Mouse (Mus musculus) limb, embryonic 15.5 days (tissue): ENCODE data around the gene Fpgs. TPM values are rescaled to one million over a fixed set of nuclear protein-coding genes. Genes with fewer than 3 reads are reported as not detected.
A peak's percentile ranks its signal among the peaks of the same experiment; 100 is the strongest.

ENCODE experiments used
- ATAC-seq: fragments of 200-750 bp; cut with Nextera tagmentation; 2 replicates; pipeline ENCODE4 v1.8.0; 2017; ENCODE audit warnings: low read depth, moderate TSS enrichment; ENCODE audit not compliant: insufficient number of reproducible peaks, low FRiP score, low TSS enrichment
- H3K27ac ChIP-seq: fragments of 300-500 bp; sonication (generic); 2 replicates; pipeline ENCODE4 v1.5.1; 2015; ENCODE audit warnings: moderate library complexity, mild to moderate bottlenecking, inconsistent platforms
- H3K27me3 ChIP-seq: fragments of 300-500 bp; sonication (generic); 2 replicates; pipeline ENCODE4 v1.6.1; 2015; ENCODE audit warnings: inconsistent platforms
- H3K36me3 ChIP-seq: fragments of 300-500 bp; sonication (generic); 2 replicates; pipeline ENCODE4 v1.6.1; 2015; ENCODE audit warnings: inconsistent platforms
- H3K4me1 ChIP-seq: fragments of 300-500 bp; sonication (generic); 2 replicates; pipeline ENCODE4 v1.6.1; 2015; ENCODE audit warnings: inconsistent platforms
- H3K4me2 ChIP-seq: fragments of 300-500 bp; sonication (generic); 2 replicates; pipeline ENCODE4 v1.6.1; 2015; ENCODE audit warnings: mild to moderate bottlenecking, inconsistent platforms
- H3K4me3 ChIP-seq: fragments of 300-500 bp; sonication (generic); 2 replicates; pipeline ENCODE4 v1.5.1; 2015; ENCODE audit warnings: mild to moderate bottlenecking, inconsistent platforms
- H3K9ac ChIP-seq: fragments of 300-500 bp; sonication (generic); 2 replicates; pipeline ENCODE4 v1.6.1; 2015; ENCODE audit warnings: inconsistent platforms
- H3K9me3 ChIP-seq: fragments of 300-500 bp; sonication (generic); 2 replicates; pipeline ENCODE4 v1.6.1; 2016; ENCODE audit warnings: inconsistent platforms
- WGBS: fragments of 180-500 bp; shearing (Covaris S2); methylation state at CpG from one replicate; pipeline ENCODE4 v1.1.7; 2015; 5-methylcytosine and 5-hydroxymethylcytosine counted together
- polyA plus RNA-seq: library from polyadenylated mRNA; unstranded; fragments of >200 nt; fragmentation: Nextera tagmentation; extraction: Ambion mirVana; gene quantifications from 2 replicates; pipeline ENCODE4 v1.2.1, GENCODE M21; 2015

The Fpgs gene
- polyA plus RNA-seq, 1 experiment from 2014 or later = 33.5 TPM

- peaks cover 20% of the 10 kb centered on the region for H3K4me1 ChIP-seq
- no peak overlapping the region for H3K9ac ChIP-seq
- H3K4me2 ChIP-seq = no peak overlapping the region
- H3K4me3 ChIP-seq = no peak overlapping the region
- 65% methylated on average over 6 of the region's 6 CpGs for WGBS
- ATAC-seq = no peak
- no peaks in the 10 kb centered on the region for H3K9me3 ChIP-seq
- H3K27ac ChIP-seq = no peak overlapping the region
- H3K36me3 ChIP-seq = no peaks in the 10 kb centered on the region
- H3K27me3 ChIP-seq = peaks cover 24% of the 10 kb centered on the region
These were observed 33.1 kb upstream of the Fpgs start for GRCm38 (mm10) chr2:32737008-32737407.

- Histone ChIP-seq H3K27me3 (peaks cover 18% of the 10 kb centered on the region), H3K4me3 (no peak overlapping the region), H3K36me3 (no peaks in the 10 kb centered on the region), H3K9ac (no peak overlapping the region), H3K9me3 (no peaks in the 10 kb centered on the region), H3K4me2 (no peak overlapping the region), H3K4me1 (peaks cover 19% of the 10 kb centered on the region), H3K27ac (no peak overlapping the region)
- ATAC-seq = no peak
- 48% methylated on average over 3 of the region's 3 CpGs for WGBS
These were observed 32.4 kb upstream of the Fpgs start for GRCm38 (mm10) chr2:32736306-32736829.

DNA sequence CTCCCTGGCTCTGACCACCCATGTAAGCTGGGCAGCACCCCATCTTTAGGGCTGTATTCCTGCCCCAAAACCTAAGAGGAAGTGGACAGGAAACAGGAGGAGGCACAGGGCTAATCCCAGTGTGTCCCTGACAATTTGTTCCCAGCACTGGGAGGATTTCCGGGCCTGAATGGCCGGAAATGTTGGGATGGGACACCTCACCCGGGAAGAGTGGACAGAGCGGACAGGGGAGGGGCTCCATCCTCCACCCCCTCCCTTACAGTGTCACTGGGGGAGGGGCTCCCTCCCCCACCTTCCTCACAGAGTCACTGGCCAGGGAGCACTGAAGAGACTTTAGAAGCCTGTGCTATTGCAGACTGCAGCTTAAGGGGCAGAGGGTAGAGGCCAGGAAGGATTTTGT lies 31.0 kb upstream of the Fpgs start:
- H3K4me2 ChIP-seq = no peak overlapping the region
- H3K27ac ChIP-seq = no peak overlapping the region
- H3K4me1 ChIP-seq = peaks cover 24% of the 10 kb centered on the region
- H3K4me3 ChIP-seq = no peak overlapping the region
- H3K9ac ChIP-seq = no peak overlapping the region
- H3K27me3 ChIP-seq = peaks cover 4% of the 10 kb centered on the region; the same call in 1 of the 2 replicates
- no peak for ATAC-seq
- no peaks in the 10 kb centered on the region for H3K9me3 ChIP-seq
- 51% methylated on average over 4 of the region's 4 CpGs for WGBS
- no peaks in the 10 kb centered on the region for H3K36me3 ChIP-seq

DNA sequence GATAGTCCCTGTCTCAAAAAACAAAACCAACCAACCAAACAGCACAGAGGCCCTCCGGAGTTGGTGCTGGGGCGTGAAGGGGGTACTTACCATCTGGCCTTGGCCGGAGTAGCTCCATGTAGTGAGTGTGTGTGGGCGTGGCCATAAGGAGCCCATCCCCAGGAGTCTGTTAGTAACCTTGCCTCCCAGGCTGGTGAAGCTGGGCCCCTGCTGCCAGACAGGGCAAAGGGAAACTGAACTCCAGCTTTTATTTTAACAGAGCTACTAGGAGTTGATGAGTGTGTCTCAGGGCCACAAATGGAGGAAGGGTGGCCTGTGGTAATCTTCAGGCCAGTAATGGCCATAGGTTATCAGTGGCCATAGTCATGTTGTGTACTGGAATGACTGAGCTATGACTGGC lies 30.5 kb upstream of the Fpgs start:
- H3K27ac ChIP-seq = peak overlapping the region; percentile 44; the same call in 1 of the 2 replicates
- no peaks in the 10 kb centered on the region for H3K36me3 ChIP-seq
- peaks cover 27% of the 10 kb centered on the region for H3K4me1 ChIP-seq
- H3K9ac ChIP-seq = no peak overlapping the region
- no peaks in the 10 kb centered on the region for H3K27me3 ChIP-seq
- no peak overlapping the region for H3K4me2 ChIP-seq
- no peak overlapping the region for H3K4me3 ChIP-seq
- 41% methylated on average over 4 of the region's 4 CpGs for WGBS
- H3K9me3 ChIP-seq = no peaks in the 10 kb centered on the region
- ATAC-seq = no peak

DNA sequence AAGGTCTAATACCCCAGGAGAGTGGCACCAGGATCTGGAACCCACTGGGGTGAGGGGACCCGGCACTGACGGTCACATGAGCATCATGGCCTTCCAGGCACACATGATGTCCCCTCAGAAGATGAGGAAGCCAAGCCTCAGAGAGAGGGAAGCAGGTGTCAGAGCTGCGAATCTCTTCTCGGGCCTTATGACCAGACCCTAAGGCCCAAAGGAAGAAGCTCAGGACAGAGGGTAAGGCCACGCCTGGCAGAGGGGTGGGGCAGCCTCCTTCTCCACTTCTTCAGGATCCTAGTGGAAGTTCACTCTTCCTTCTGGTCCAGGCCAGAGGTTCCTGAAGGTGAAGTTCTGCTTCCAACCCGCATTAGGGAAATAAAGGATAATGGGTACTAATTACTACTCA lies 28.8 kb upstream of the Fpgs start:
- 75% methylated on average over 6 of the region's 6 CpGs for WGBS
- H3K9ac ChIP-seq = no peak overlapping the region
- no peaks in the 10 kb centered on the region for H3K27me3 ChIP-seq
- ATAC-seq = no peak
- no peak overlapping the region for H3K27ac ChIP-seq
- H3K4me2 ChIP-seq = no peak overlapping the region
- H3K9me3 ChIP-seq = no peaks in the 10 kb centered on the region
- H3K4me3 ChIP-seq = no peak overlapping the region
- H3K36me3 ChIP-seq = no peaks in the 10 kb centered on the region
- peaks cover 37% of the 10 kb centered on the region for H3K4me1 ChIP-seq

DNA sequence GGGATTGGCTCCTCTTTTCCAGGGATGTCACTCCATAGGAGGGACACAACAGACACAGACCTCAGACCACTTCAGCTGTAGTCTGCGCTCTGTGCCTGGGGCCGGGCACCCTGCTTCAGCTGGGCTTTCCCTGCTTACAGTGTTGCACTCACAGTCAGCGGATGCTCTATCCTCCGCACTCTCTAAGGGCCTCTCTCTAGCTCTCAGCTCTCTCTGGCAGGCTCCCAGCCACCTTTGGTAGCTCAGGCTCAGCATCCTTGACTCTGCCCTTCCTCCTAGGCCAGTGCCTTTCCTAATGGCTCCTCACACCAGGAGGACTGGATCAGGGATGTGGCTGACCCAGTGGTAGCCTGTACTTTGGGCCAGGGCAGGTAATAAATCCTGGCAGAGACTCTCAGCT lies 28.0 kb upstream of the Fpgs start:
- WGBS = 60% methylated on average over 4 of the region's 4 CpGs
- no peaks in the 10 kb centered on the region for H3K36me3 ChIP-seq
- H3K4me1 ChIP-seq = peaks cover 43% of the 10 kb centered on the region
- H3K4me2 ChIP-seq = no peak overlapping the region
- H3K4me3 ChIP-seq = no peak overlapping the region
- H3K27me3 ChIP-seq = no peaks in the 10 kb centered on the region
- no peaks in the 10 kb centered on the region for H3K9me3 ChIP-seq
- H3K27ac ChIP-seq = 0 out of 2 replicates have a peak overlapping the region, but pooled peaks have one; percentile 38
- ATAC-seq = no peak
- H3K9ac ChIP-seq = no peak overlapping the region

- no peaks in the 10 kb centered on the region for H3K9me3 ChIP-seq
- no peak for ATAC-seq
- H3K4me2 ChIP-seq = 0 out of 2 replicates have a peak overlapping the region, but pooled peaks have one; percentile 19
- H3K4me3 ChIP-seq = no peak overlapping the region
- no peaks in the 10 kb centered on the region for H3K36me3 ChIP-seq
- H3K27ac ChIP-seq = peak overlapping the region; percentile 79
- H3K27me3 ChIP-seq = no peaks in the 10 kb centered on the region
- peaks cover 43% of the 10 kb centered on the region for H3K4me1 ChIP-seq
- WGBS = 14% methylated on average over 11 of the region's 11 CpGs
- H3K9ac ChIP-seq = no peak overlapping the region
These were observed 26.9 kb upstream of the Fpgs start for GRCm38 (mm10) chr2:32730854-32731253.

DNA sequence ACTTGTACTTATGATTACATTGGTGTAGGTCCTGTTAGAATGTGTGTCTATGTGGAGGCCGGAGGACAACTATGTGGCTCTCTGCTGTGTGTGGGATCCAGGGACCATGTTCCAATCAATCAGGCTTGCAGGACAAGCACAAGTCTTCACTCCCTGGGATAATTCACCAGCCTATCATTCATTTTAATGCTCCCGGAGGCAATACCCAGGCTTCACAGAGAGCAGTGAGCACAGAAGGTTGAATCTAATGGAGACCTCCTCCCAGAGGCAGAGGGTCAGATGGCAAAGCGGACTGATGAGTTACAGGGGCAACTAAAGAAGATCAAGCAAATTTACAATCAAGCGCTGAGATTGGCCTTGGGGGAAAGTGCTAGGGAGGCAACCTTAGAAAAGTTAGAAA lies 25.6 kb upstream of the Fpgs start:
- no peak overlapping the region for H3K4me3 ChIP-seq
- 54% methylated on average over 4 of the region's 4 CpGs for WGBS

DNA sequence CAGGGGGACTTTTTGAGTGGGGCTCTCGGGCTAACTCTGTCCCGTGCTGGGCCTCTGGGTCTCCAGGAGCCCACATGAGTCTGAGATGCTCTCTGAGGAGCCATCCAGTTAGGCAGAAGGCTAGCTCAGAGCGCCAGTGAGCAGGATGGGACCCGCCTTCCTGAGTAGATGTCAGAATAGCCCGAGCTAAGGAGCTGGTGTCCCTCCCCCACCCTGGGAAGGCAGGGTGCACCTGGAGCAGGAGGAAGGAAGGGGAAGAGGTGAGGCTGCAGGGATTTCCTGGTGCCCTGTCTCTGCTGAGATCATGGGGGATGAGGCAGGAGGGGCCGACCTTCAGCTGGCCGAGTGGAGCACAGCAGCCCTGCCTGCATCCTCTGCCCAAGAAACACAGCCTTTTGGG lies 24.5 kb upstream of the Fpgs start:
- Histone ChIP-seq H3K27me3 (no peaks in the 10 kb centered on the region), H3K4me1 (peaks cover 40% of the 10 kb centered on the region), H3K36me3 (no peaks in the 10 kb centered on the region), H3K9ac (no peak overlapping the region), H3K4me3 (peak overlapping the region; percentile 41), H3K9me3 (no peaks in the 10 kb centered on the region), H3K4me2 (peak overlapping the region; percentile 54; the same call in 1 of the 2 replicates), H3K27ac (no peak overlapping the region)
- 49% methylated on average over 7 of the region's 7 CpGs for WGBS
- ATAC-seq = no peak

More for the DNA sequence above, 25.6 kb upstream of the Fpgs start:
- no peak for ATAC-seq
- H3K4me1 ChIP-seq = peaks cover 42% of the 10 kb centered on the region
- H3K9me3 ChIP-seq = no peaks in the 10 kb centered on the region
- no peaks in the 10 kb centered on the region for H3K36me3 ChIP-seq
- no peak overlapping the region for H3K4me2 ChIP-seq
- H3K27me3 ChIP-seq = no peaks in the 10 kb centered on the region
- no peak overlapping the region for H3K9ac ChIP-seq
- H3K27ac ChIP-seq = peak overlapping the region; percentile 79

DNA sequence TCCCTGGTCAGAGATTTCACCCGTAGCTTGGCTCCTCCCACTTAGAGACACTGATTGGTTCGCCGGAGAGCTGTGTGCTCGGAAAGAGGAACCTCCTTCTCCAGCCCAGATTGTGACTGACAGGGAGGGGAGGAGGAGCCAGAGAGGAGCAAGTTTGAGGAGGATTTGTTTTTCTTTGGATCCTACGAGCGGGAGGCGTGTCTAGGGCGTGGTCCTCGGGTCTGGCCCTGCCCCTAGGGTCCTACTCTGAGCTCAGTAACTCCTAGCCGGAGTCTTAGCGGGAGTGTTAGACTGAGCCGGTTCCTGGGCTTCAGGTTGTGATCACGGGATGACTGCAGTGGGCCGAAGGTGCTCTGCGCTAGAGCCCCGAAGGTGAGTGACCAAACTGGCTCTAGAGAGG lies 23.5 kb upstream of the Fpgs start:
- no peaks in the 10 kb centered on the region for H3K36me3 ChIP-seq
- H3K9me3 ChIP-seq = no peaks in the 10 kb centered on the region
- peak overlapping the region; percentile 72 for H3K27ac ChIP-seq
- H3K9ac ChIP-seq = peak overlapping the region; percentile 28; the same call in 1 of the 2 replicates
- H3K4me1 ChIP-seq = peaks cover 40% of the 10 kb centered on the region
- no peaks in the 10 kb centered on the region for H3K27me3 ChIP-seq
- 2% methylated on average over 16 of the region's 16 CpGs for WGBS
- peak overlapping the region; percentile 54 for H3K4me2 ChIP-seq
- peak overlapping the region; percentile 41 for H3K4me3 ChIP-seq
- peak; percentile 94 for ATAC-seq

- Histone ChIP-seq H3K9me3 (no peaks in the 10 kb centered on the region), H3K9ac (no peak overlapping the region), H3K36me3 (no peaks in the 10 kb centered on the region), H3K27me3 (no peaks in the 10 kb centered on the region), H3K4me1 (peaks cover 37% of the 10 kb centered on the region), H3K4me2 (no peak overlapping the region), H3K27ac (no peak overlapping the region), H3K4me3 (no peak overlapping the region)
- WGBS = 76% methylated on average over 16 of the region's 16 CpGs
- no peak for ATAC-seq
These were observed 21.2 kb upstream of the Fpgs start for GRCm38 (mm10) chr2:32724832-32725790.

- no peak overlapping the region for H3K9ac ChIP-seq
- H3K27me3 ChIP-seq = no peaks in the 10 kb centered on the region
- peaks cover 37% of the 10 kb centered on the region for H3K4me1 ChIP-seq
- H3K36me3 ChIP-seq = no peaks in the 10 kb centered on the region
- no peak overlapping the region for H3K4me2 ChIP-seq
- H3K9me3 ChIP-seq = no peaks in the 10 kb centered on the region
- H3K4me3 ChIP-seq = no peak overlapping the region
- 75% methylated on average over 4 of the region's 4 CpGs for WGBS
- no peak for ATAC-seq
- no peak overlapping the region for H3K27ac ChIP-seq
These were observed 20.2 kb upstream of the Fpgs start for GRCm38 (mm10) chr2:32724149-32724548.
